Mouse (Mus musculus) C2C12 (cell line): ENCODE results near the gene Gm39115. TPM values are rescaled to one million over a fixed set of nuclear protein-coding genes. Genes with fewer than 3 reads are reported as not detected.

Experiments
- H3K27me3 ChIP-seq: one replicate; pipeline ENCODE4 v1.6.1; 2011; ENCODE audit not compliant: control insufficient read depth, insufficient read depth, insufficient read length
- H3K36me3 ChIP-seq: one replicate; pipeline ENCODE4 v1.6.1; 2011; ENCODE audit not compliant: control insufficient read depth, insufficient read depth
- H3K4me3 ChIP-seq: one replicate; pipeline ENCODE4 v1.5.1; 2011; ENCODE audit warnings: mild to moderate bottlenecking, control low read depth; ENCODE audit not compliant: poor library complexity, insufficient read depth, severe bottlenecking
- H3K79me2 ChIP-seq: one replicate; pipeline ENCODE4 v1.6.1; 2011; ENCODE audit not compliant: control insufficient read depth, insufficient read depth
- H3K79me3 ChIP-seq: one replicate; pipeline ENCODE4 v1.6.1; 2011; ENCODE audit warnings: low read depth, control low read depth
- H3ac ChIP-seq: one replicate; pipeline ENCODE3; 2011; ENCODE audit warnings: low read depth; ENCODE audit not compliant: control insufficient read depth, insufficient read length
- CEBPB ChIP-seq: IDR thresholded peaks from one replicate; pipeline ENCODE4 v1.6.1; 2011; ENCODE audit warnings: low read depth, mild to moderate bottlenecking, control low read depth, moderate library complexity
- CTCF ChIP-seq: IDR thresholded peaks from one replicate; pipeline ENCODE4 v1.5.1; 2011; ENCODE audit not compliant: control insufficient read depth, insufficient read depth, insufficient read length
- FOSL1 ChIP-seq: IDR thresholded peaks from one replicate; pipeline ENCODE4 v1.8.0; 2011; ENCODE audit warnings: mild to moderate bottlenecking, low read length; ENCODE audit not compliant: poor library complexity, insufficient read depth, severe bottlenecking
- MAX ChIP-seq: IDR thresholded peaks from one replicate; pipeline ENCODE4 v1.6.1; 2011; ENCODE audit warnings: mild to moderate bottlenecking, control low read depth
- MYOD1 ChIP-seq: IDR thresholded peaks from one replicate; pipeline ENCODE4 v1.6.1; 2011; ENCODE audit warnings: low read depth; ENCODE audit not compliant: control insufficient read depth, insufficient read length
- MYOG ChIP-seq: IDR thresholded peaks from one replicate; pipeline ENCODE4 v1.6.1; 2011; ENCODE audit not compliant: control insufficient read depth, insufficient read length; ENCODE audit errors: extremely low read depth
- USF1 ChIP-seq: IDR thresholded peaks from one replicate; pipeline ENCODE4 v1.6.1; 2011; ENCODE audit warnings: low read depth, mild to moderate bottlenecking, control low read depth, moderate library complexity
- polyA plus RNA-seq: library from polyadenylated mRNA; unstranded; fragments of >200 nt; fragmentation: generic; extraction: Trizol; gene quantifications from one replicate; pipeline ENCODE4 v1.2.1, GENCODE M21; 2012; ENCODE audit warnings: missing spikeins

Gm39115 gene
- polyA plus RNA-seq, 1 experiment, result not detected

DNA sequence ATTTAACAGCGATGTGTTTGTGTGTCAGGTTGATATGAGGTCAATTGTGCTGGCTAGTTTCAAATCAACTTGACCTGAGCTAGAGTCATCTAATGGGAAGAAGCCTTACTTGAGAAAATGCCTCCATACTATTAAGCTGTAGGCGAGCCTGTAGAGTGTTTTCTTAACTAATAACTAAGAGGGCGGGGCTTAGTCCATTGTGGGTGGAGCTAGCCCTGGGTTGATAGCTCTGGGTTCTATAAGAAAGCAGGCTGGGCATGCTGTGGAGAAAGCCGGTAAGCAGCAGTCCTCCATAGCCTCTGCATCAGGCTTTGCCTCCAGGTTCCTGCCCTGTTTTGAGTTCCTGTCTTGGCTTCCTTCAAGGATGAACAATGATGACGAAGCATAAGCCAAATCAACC lies 31.1 kb downstream of the Gm39115 start:
- Histone ChIP-seq H3K4me3 (no peak overlapping the region), H3K79me2 (no peaks in the 10 kb centered on the region), H3K36me3 (no peaks in the 10 kb centered on the region), H3ac (no peak overlapping the region), H3K27me3 (peaks cover 10% of the 10 kb centered on the region), H3K79me3 (no peaks in the 10 kb centered on the region)
- no peak for TF ChIP-seq MYOG
- TF ChIP-seq FOSL1, result no peak
- TF ChIP-seq USF1, result no peak
- no peak for TF ChIP-seq CEBPB
- TF ChIP-seq MAX, result no peak

DNA sequence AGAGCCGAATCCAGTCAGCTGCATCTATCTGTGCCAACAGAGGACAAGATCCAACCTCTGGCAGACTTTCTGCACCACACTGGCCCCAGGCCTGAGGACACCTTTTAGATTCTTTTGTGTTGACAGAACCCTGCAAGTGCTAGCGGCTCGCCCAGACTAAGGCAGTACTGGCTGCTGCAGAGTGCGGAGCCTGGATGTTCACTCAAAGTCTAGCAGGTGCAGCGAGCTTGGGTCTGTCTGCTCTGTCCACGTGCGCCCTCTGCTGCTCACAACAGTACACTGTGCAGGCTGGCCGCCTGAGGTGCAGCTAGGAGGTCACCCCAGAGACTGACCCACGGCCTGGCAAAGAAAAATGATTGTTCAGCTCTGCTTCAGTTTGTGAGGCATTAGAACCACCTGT lies 38.1 kb downstream of the Gm39115 start:
- Histone ChIP-seq H3K27me3 (peaks cover 23% of the 10 kb centered on the region), H3K36me3 (no peaks in the 10 kb centered on the region)
- TF ChIP-seq CTCF, result peak; percentile 98
- no peak for TF ChIP-seq FOSL1
- peak; percentile 7 for TF ChIP-seq MYOD1

DNA sequence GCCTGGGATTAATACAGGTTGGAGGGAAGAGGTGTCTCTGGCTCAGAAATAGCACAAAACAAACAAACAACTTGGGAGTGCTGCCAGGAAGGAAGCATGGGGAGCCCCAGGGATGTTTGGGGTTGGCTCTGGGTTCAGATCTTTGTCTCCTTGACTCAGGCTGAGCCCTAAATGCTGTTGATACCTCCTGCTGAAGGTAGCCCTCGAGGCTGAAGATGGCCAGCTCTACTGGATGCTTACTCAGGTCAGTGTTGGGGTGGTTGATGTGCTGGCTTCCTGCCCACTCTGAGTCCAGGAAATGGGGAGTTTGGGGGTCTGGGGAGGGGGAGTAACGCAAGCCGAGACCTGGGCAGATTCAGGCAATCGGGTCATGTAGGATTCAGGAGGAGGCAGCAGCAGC lies 39.1 kb downstream of the Gm39115 start:
- peaks cover 23% of the 10 kb centered on the region for H3K27me3 ChIP-seq
- H3K36me3 ChIP-seq, result no peaks in the 10 kb centered on the region
- peaks cover 17% of the 10 kb centered on the region for H3K79me2 ChIP-seq
- no peak overlapping the region for H3K4me3 ChIP-seq
- TF ChIP-seq MAX (no peak), CTCF (no peak), MYOG (no peak), CEBPB (no peak), USF1 (no peak), FOSL1 (no peak)
- H3K79me3 ChIP-seq, result no peaks in the 10 kb centered on the region
- no peak overlapping the region for H3ac ChIP-seq

More for the DNA sequence above, 38.1 kb downstream of the Gm39115 start:
- Histone ChIP-seq H3K79me3 (no peaks in the 10 kb centered on the region), H3K79me2 (peaks cover 7% of the 10 kb centered on the region), H3ac (no peak overlapping the region), H3K4me3 (no peak overlapping the region)

DNA sequence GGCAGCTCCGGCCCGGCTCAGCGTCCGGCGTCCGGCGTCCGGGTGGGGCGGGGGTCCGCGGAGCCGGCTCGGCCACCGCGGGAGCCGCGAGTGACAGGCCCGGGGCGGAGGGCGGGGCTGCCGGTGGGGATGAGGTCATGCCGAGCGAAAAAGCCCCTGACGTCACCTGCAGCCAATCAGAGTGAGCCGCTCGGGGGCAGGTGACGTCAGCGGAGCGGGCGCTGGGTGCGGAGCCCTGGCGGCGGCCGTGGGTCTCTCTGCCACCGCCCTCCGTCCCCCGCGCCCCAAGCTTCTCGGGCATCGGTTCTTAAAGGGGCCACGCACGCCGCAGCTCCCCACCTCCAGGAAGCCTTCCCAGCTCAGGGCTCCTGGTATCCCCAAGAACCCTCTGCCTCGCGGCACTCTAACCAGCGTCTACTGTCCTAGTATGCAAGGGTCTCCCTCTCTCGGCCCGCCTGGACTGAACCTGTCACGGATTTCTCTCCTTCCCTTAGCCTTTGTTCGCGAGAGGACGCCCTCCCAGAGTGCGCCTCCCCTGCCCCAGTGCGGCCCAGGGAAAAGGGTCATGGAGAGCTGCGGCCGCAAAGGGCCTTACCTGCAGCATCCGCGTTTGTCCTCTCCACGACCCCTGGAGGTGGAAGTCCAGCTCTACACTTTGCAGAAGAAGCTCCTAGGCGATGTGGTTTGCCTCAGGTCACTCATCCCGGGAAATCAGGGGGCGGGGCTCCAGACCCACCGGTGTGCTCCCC lies 40.5 kb downstream of the Gm39115 start, which contains the start of gene Dusp8:
TSS of gene Dusp8 (minus strand) at position 661 of the 749 bp plus-strand sequence.
- Histone ChIP-seq H3K27me3 (peaks cover 16% of the 10 kb centered on the region), H3ac (peak within 1 kb of the TSS; percentile 37), H3K36me3 (no peaks in the 10 kb centered on the region), H3K79me3 (no peaks in the 10 kb centered on the region), H3K79me2 (peaks cover 21% of the 10 kb centered on the region), H3K4me3 (peak within 1 kb of the TSS; percentile 42)
- peak; percentile 34 for TF ChIP-seq CTCF
- no peak for TF ChIP-seq FOSL1

DNA sequence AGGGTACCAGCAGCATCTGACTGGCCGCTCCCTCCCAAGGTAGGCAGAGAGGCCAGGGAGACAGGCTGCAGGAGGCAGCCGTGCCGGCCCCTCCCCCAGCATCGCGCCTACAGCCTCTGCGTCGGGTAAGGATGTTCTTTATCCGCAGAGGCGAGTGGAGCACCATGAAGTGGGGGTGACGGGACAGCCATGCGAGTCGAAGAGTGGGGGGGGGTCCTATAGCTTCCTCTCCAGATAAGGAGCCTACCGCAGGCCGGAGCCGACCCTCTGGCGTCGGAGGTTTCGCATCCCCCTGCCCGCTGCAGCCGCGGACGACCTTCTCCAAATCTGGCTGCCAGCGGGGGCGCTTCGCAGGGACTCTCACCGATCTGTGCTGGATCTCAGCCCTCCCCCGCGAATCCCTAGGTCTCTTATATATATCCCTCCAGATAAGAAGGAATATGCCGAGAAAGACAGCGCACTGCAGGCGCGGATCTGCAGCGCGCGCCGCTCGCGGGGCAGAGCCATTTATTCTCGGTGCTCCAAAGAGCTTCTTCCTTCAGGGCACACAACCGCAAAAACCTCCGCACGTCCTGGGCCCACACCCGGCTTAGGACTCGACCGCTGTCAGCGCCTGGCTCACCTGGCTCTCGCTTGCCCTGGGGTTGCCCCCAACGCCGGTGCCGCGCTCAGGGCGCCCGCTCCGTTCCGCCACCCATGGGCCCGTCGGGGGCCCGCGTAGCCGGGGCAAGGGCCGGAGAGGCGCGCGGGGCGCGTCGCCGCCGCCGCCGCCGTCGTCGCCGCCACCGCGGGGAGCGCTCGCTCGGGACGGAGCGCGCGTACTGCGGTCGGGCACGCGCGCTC lies 41.3 kb downstream of the Gm39115 start:
- Histone ChIP-seq H3K79me2 (peaks cover 21% of the 10 kb centered on the region), H3K27me3 (peaks cover 11% of the 10 kb centered on the region), H3K36me3 (no peaks in the 10 kb centered on the region), H3ac (peak overlapping the region; percentile 37), H3K4me3 (peak overlapping the region; percentile 42), H3K79me3 (no peaks in the 10 kb centered on the region)
- no peak for TF ChIP-seq CTCF
- no peak for TF ChIP-seq CEBPB
- no peak for TF ChIP-seq FOSL1
- no peak for TF ChIP-seq MAX
- TF ChIP-seq MYOD1, result no peak
- TF ChIP-seq MYOG, result no peak
- TF ChIP-seq USF1, result no peak

DNA sequence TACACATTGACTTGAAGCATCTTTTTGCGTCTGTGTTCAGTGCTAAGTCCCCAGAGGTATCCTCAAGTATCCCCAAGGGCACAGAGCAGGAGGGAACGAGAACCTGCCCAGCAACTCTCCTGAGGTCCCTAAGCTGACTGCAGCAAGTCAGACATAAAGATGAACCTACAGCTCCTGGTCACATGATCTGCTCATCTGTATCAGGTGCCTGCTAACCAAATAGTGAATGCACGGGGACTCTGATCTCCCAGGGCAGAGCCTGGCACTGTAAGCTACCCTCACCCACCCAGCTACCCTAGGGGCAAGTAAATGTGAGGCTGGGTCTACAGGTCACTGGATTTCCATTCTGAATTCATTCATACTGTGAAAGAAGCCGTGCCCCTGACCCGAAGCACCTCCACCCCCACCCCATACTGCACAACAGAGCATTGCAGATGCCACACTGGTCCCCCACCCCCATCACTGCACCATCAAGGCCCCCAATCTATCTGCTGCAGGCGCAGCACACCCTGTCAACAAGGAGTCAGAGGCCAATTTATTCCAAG lies 42.1 kb downstream of the Gm39115 start:
- H3K4me3 ChIP-seq, result peak overlapping the region; percentile 42

More for the DNA sequence above, 42.1 kb downstream of the Gm39115 start:
- Histone ChIP-seq H3K27me3 (peaks cover 10% of the 10 kb centered on the region), H3ac (peak overlapping the region; percentile 37), H3K79me2 (peaks cover 21% of the 10 kb centered on the region), H3K79me3 (no peaks in the 10 kb centered on the region), H3K36me3 (no peaks in the 10 kb centered on the region)
- TF ChIP-seq FOSL1, result no peak
- TF ChIP-seq USF1, result peak; percentile 28
